Mouse (Mus musculus) kidney, adult 8-10 months (tissue): ENCODE results near the gene Fam172a.
"Not testable (repeated sequence)": the region's sequence is repeated elsewhere in the genome, so short reads cannot be mapped to it uniquely, and the experiment has no call there.

Experiments
- DNase-seq, 2 experiments: peaks; one replicate each; pipeline ENCODE4 v3.0.0; 2022

Fam172a gene

DNA sequence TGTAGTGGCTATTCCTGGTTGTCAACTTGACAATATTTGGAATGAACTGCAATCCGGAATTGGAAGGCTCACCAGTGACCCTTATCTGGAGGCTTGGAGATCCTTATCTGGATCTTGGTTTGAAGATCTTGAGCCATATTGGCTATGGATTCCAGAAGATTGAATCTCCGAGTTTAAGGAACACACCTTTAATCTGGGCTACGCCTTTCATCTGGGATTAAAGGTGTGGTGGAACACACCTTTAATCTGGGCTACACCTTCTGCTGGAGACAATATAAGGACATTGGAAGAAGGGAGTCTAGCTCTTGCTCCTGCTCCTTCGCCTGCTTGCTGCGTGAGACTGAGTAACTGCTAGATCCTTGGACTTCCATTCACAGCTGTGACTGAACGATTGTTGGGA lies at the start of gene Fam172a:
Gene Fam172a (plus strand): TSS at position 301 of the 400 bp plus-strand sequence.
- not testable (repeated sequence) for DNase-seq

DNA sequence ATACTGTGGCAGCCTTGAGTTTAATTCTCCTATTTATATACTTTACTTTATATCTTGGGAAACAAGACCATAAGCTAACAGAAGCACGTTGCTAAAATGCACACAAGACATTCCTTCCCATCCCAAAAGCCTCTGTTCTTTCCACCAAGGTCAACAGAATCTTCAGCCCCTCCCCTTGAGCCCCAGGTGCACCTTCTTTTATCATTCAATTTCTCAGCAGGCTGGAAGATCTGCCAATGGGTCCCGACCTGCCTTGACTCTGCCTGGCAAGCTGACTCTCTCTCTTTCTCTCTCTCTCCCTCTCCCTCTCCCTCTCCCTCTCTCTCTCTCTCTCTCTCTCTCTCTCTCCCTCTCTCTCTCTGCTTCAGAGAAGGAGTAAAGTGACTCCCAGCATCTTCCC lies 13.2 kb upstream of the Fam172a start:
- no peak for DNase-seq

DNA sequence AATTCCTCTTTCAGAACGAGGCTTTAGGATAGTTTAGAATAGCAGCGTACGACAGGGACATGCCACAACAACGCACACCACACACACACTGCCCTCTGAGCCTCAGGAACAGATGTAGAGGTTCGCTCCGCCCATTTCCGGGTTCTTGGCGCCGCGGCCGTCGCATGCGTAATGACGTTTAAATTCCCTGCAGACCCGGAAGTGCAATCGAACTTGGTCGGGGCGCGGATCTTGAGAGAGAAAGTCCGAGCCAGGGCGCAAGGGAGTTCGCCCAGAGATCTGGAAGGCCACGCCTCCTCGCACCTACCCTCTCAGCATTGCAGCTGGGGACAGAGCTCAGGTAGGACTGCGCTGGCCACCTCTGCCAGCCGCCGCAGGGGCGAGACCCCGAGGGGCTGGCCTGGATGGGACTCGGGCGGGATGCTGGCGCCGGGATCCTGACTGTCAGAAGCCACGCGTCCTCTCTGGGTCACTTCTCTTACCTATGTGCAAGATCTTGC lies 6.7 kb downstream of the Fam172a start:
- peak; percentile 91 to 95 for DNase-seq

DNA sequence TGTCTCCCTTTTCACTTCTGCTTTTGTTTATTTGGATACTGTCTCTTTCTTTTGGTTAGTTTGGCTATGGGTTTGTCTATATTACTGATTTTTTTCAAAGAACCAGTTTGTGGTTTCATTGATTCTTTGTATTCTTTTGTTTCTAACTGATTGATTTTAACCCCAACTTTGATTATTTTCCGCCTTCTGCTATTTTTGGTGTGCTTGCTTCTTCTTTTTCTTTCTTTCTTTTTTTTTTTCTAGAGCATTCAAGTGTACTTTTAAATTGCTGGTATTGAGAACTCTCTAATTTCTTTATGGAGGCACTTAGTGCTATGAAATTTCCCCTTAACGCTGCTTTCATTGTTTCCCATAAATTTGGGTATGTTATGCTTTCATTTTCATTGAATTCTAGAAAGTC lies 15.7 kb downstream of the Fam172a start:
- DNase-seq, result no peak

DNA sequence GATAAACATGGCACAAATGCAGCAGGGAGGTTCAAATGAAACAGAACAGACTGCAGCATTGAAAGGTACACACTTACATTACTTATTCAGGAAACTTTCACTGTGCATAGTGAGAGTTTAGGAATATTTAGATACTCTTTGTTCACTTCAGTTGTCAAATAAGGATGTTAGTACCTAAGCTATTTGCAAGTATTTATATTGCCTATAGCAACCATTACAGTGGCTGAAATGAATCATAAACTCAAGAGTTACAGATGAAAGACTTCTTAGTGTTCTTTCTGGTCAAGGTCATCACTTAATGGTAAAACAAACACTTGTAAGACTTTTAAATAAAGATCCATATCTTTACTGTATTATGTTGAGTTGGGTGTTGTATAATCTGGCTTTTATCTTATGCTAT lies 41.0 kb downstream of the Fam172a start:
- no peak for DNase-seq

DNA sequence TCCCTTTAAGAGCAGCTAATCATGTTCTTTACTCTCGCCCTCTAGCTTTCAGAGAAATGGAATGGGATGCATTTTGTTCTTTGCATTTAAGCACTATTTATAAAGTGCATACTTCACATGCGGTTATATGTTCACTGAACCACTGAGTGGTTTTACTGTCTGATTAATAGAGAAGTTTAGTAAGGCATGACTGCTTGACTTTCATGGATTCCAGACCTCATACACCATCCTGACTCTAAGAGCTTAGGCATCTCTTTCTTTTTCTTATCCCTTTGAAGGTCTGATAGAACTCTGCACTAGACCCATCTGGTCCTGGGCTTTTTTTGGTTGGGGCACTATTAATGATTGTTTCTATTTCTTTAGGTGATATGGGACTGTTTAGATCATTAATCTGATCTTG lies 75.8 kb downstream of the Fam172a start:
- DNase-seq, result no peak

DNA sequence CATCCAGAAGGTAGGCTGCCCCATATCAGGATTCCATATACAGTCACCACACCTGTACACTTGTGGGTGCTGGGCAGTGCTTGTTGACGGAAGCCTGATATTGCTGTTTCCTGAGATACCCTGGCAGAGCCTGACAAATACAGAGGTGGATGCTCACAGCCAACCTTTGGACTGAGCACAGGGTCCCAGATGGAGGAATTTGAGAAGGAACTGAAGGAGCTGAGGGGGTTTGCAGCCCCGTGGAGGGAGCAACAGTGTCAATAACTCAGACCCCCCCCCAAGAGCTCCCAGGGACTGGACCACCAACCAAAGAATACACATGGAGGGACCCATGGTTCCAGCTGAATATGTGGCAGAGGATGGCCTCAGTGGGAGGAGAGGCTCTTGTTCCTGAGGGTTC lies 105.5 kb downstream of the Fam172a start:
- not testable (repeated sequence) for DNase-seq

DNA sequence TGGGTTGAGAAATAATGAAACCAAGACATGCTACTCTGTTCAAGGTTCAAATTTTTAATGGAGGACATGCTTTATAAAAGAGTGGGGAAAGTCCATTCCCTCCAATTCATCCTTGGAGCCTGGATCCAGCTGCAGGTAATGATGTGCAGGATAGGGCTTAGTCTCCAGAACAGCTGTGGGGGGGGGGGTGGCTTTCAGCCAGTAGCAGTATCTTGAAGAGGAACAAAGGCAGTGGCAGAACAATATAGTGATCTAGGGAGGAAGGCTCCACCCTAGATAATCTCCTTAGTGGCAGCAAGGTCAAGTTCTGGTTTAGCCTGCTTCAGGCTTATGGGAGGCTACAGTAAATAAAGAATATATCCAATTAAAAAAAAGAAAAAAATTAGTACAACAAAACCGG lies 108.6 kb downstream of the Fam172a start:
- no peak for DNase-seq

DNA sequence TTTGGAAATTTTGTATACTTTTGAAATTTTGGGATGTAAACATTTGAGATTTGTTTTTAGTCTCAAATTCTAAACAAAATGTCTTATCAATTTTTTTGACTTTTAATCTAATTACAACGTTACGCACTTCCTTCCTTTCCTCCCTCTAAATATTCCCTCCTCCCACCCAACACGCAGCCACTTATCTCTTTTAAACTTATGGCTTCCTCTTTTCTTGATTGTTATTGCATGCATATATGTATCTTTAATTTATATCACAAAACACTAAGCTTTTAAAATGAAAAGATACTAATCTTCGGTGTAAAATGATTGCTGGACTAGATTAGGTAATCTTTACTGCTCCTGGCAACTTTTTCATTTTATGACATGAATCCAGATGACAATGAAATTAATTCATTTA lies 124.3 kb downstream of the Fam172a start:
- DNase-seq, result no peak

DNA sequence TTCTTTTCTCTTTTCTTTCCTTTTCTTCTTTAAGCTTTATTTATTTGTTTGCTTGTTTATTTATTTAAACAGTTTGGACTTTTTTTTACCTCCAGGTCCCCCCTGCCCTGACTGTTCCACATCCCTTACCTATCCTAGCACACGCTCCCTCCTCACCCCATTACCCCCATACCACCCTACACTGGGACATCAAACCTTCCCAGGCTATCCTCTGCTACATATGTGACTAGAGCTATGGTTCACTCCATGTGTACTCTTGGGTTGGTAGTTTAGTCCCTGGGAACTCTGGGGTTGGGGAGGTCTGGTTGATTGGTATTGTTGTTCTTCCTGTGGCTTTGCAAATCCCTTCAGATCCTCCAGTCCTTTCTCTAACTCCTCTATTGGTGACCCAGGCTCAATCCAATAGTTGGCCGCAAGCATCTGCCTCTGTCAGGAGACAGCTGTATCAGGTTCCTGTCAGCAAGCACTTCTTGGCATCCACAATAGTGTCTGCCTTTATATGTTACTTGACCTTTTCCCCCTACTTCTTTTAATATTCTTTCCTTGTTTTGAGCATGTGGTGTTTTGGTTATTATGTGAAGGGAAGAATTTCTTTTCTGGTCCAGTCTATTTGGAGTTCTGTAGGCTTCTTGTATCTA lies 141.3 kb downstream of the Fam172a start:
- no peak for DNase-seq

DNA sequence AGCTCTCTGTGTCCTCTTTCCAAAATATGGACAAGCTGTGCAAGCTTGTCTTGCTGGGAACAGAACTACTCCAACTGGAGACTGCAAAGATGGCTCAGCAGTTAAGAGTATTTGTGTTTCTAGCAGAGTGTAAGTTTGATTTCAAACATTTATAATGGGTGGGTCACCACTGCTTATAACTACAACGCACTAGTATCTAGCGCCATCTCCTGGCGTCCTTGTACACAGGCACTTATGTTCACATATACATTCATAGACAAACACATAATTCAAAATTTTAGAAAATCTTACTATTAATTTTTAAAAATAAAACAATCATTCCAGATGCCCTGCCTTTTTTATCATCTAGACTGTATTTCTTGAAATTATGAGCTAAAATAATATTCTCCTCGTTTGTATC lies 147.0 kb downstream of the Fam172a start:
- DNase-seq, result no peak

DNA sequence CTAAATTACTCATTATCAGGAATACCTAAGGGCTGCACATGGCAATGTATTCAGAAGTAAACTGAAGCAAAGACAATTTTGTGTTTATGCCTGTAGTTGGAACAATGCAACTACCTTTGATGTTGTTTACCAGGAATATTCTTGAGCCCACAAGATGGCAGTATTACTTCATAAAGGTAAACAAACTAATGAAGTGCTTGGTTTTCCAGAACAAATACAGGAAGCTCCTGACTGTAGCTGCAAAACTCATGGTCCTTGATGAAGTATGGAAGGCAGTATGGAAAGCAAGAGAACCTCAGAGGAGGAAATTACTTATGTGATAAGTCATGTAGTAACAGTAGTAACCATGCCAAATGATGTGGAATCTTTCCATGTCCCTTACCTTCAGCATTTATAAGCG lies 163.0 kb downstream of the Fam172a start:
- DNase-seq, result peak in 1 of 2 experiments; percentile 1

DNA sequence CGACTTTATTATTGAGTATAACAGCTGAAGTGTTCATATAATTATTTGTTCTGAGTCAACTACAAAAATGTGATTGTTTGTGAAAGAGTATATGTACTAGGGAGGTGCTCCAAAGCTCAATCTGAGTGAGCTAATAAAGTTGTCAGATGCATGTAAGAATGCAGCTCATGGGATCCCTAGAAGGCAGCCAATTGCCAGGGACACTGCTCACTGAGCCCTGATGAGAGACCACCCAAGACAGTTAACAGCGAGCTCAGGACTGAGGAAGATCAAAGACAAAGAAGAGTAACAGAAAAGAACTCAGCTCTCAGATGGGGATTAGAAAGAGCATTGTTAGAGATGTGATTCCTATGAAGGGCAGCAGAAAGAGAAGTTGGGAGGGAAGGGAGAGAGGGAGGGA lies 166.5 kb downstream of the Fam172a start:
- no peak for DNase-seq

DNA sequence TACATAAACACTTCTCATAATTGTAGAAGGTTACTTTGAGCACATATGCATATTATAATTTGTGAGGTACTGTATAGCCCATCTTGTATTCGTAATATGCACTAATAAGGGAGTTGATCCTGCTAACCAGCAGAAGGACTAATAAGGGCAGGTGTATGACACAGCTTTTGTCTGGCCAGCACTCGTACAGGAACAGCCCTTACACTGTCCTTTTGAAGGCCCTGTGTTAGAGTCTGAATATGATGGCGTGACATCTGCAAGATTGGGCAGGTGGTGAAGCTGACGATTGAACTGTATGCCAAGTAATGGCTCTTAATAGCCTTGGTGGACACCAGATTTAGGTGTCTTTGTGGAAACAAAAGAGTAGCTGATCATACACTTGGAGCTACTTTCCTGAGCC lies 176.3 kb downstream of the Fam172a start:
- no peak for DNase-seq

DNA sequence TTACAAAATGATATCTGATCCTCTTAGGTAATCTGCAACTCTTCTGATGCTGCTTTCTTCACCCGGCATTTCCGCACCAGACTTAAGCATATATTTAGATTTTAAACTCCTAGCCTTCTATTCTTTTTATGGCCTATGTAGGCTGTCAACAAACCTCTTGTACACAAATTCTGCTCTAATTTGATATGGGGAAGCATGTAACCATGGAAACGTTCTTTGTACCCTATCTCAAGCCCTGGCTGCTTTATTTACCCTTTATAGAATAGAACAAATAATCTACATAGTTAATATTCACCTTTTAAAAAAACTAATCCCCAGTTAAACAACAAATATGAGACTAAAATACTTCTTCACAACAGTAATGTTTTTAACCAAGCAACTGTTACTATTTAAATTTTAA lies 176.7 kb downstream of the Fam172a start:
- DNase-seq, result no peak

DNA sequence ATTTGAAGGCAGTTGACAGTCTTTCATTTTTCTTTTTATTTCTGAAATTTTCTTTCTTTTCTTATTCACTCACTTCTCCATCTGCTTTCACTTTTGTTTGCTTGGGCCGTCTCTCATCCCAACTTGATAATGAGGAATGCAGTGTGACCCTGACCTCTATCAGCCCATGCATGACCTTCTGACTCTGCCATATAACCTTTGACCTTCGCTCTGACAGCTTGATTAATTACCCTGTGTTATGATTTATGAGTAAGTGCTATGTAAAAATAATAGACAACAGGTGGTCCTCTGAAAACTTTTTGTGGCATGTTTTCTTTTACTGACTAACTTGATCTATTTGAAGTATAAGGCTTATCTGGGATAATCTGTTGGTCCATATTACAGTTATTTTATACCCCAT lies 195.8 kb downstream of the Fam172a start:
- no peak for DNase-seq

DNA sequence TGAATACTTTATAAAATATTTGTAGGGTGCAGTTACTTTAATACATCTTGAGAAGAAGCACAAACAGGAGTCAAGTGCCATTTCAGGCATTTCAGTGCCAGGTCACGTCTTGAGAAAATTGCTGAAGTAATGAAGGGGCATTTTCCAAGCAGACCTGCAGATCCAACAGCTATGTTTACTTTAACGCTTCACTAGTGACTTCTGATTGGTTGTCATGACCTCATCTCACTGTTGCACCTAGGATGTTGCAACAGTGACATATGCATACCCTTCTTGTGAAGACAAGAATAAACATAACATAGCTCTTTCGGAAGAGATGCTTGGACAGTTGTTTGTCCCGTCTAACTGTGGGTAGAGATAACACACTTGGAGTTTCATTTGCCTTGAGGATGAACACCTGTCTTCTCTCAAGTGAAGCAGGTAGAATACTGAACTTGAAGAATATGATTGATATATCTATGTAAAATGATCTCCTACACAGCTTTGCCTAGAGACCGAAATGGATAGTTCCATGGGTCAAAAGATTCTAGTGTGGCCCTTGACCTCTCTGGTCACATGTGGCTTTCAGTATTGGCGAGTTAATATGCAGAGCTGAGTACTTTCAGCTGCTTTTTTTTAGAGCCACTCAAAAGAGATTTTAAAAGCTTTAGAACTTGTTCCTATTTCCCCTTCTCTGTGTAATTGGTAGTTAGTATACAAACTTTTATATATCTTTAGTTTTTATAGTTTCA lies 196.4 kb downstream of the Fam172a start:
- DNase-seq, result no peak

DNA sequence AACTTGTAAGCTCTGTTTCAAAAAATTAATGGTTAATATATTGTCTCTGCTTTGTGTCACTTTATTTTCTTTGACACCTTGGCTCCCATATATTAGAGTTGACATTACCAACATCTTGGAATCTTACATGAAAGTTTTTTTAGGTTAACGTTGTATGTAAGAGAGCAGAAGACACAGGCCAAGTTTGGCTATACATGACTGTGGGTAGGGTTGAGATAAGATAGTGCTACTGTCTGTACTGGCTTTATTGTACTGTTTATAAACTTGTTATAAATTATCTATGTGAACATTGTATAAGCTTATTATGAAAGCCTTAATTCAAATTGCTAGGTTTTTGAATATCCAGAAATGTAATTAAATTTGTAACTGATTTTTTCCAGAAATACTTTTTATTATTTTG lies 197.9 kb downstream of the Fam172a start:
- no peak for DNase-seq

DNA sequence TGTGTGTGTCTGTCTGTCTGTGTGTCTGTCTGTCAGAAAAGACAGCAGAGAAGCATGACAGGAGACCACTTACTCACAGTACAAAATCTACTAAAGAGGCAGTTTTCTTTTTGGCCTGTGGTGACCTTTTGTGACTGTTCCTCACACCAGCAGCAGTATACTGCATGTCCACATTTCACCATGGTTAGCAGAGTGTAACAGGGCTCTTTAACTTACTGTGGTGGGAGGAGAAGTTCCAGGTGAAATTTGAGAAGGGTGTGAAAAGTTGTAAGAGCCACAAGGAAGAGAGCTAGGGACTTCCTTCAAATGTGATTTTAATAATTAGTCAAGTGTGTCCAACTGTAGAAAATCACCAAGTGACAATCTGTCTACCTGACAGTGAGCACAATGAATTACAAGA lies 199.0 kb downstream of the Fam172a start:
- DNase-seq, result no peak

DNA sequence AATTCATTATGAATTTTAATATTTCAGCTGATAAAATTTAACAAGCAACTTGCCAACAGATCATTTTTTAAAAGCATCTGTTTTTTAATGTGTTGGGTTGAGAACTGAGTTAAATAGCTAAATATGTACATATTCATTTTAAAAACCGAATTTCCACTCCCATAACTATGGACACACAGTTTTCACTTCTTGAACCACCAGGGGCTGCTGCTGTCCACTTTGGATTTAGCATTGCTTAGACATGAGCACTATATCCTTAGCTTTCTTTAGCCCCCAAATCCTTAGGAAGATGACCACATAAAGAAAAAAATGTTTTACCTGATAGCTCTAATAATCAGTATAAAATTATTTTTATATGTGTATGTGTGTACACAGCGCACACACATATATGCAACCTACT lies 207.4 kb downstream of the Fam172a start:
- no peak for DNase-seq

DNA sequence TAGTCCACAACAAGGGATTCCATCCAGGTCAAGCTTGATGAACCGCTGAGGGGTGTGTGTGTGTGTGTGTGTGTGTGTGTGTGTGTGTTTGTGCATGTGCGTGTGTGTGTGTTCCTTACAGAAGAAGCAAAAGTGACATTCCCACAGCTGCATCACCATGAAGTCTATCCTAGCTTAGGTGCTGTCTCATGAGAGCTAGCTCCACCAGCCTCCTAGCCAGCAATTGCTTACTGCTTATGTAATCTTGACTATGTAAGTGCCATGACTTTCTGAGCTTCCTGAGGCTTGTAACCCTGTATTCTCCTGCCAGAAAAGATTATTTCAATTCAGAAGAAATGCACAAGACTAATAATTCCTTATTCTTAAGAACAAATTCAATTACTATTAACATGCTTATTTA lies 221.0 kb downstream of the Fam172a start:
- DNase-seq, result no peak

DNA sequence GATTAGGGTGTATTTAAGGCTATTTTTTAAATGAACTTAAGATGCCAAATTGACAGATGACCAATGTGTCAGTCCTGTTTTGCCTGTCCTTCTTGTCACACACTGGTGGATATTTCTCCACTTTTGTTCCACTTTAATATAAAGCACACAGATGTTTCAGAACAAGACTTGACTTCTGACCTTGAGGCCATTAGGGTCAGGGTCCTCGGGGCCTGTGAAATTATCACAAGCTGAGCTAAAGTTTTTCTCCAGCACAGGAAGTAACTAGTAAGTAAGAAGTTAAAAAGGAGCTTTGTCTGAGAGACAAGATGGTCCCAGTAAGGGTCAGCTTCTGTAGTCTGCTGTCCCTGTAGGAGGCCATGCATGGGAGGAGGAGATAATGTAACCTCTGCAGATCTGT lies 255.8 kb downstream of the Fam172a start:
- DNase-seq, result no peak

DNA sequence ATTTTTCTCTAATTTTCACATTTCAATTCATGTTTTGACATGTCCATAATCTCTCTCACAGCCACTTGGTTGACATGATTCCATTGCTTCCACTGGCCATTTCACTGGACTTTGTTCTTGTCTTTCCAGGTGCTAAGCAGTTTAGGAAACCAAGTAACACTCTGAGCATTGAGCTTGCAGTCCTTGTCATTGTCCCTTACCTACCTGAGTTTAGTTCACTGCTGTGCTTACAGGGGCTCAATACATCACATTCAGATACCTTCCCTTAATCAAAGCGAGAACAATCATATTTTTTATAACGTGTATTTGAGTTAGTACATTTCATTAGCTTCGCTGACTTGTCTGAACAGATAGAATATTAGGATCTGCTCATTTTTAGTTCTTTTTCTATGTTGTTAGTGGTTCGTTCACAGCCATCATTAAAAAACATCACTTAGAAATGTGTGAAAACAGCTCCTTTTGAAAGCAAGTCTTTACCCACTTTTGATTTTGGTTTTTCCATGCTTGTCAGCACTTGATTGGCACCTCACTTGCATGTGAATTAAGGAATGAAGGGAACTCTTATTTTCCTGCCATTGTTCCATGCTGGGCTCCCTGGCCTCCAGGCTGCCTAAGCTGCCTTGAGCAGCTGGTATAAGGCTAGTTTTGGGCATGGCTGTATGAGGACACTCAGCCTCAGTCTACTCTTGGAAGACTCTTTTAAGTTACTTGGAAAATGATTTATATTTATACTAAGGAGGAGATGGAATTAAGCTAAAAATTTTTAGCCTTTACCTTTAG lies 257.9 kb downstream of the Fam172a start:
- no peak for DNase-seq

DNA sequence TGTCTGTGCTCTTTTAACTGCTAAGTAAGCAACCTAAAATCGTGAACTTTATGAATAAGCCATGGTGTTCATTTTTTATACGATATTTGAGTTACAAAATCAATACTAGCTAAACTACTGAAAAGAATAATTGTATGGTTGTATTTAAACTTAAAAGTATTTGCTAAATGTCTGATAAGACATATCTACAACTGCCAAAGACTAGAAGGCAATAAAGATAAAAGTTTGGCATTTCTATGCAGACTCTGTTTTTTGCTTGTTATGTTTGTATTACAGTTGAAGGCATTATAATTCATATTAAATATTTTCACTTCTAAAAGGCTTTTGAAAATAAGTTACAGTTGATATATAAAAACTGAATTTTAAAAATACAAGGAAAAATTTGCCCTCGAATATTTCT lies 274.4 kb downstream of the Fam172a start:
- DNase-seq, result no peak
